In genomic region chr16:4552829-4553550, GRCm38 (mm10) we compare ENCODE assay signal across 8 mouse cellular contexts. TPM values are rescaled to one million over a fixed set of nuclear protein-coding genes. Genes with fewer than 3 reads are reported as not detected.
DNase-seq lines count a peak whose midpoint lies in the region; ATAC-seq and TF ChIP-seq lines count a peak whose summit lies in the region.

No protein-coding gene starts in this region.

- H3K4me2 ChIP-seq in forebrain, embryonic 11.5 days (ENCODE audit: low read depth, low read length, severe bottlenecking): no peak overlapping the region
- no peak overlapping the region for H3K4me2 ChIP-seq in forebrain, embryonic 12.5 days
- peak overlapping the region; percentile 44 for H3K4me2 ChIP-seq in intestine, embryonic 16.5 days (ENCODE audit: low read depth, low read length)
- peak overlapping the region; percentile 1 for H3K4me2 ChIP-seq in stomach, embryonic 14.5 days (replicated peaks; ENCODE audit: low read depth, low read length)

- H3K36me3 ChIP-seq in forebrain, embryonic 11.5 days (ENCODE audit: control insufficient read depth, insufficient read depth, low read length): no peaks in the 10 kb centered on the region; the same call in 1 of the 2 replicates
- peaks cover 33% of the 10 kb centered on the region for H3K36me3 ChIP-seq in forebrain, embryonic 12.5 days (replicated peaks)
- H3K36me3 ChIP-seq in E14TG2a.4 (ENCODE audit: insufficient read depth, low read length): peaks cover 80% of the 10 kb centered on the region
- no peaks in the 10 kb centered on the region for H3K36me3 ChIP-seq in intestine, embryonic 16.5 days (ENCODE audit: control insufficient read depth, insufficient read depth, low read length)
- H3K36me3 ChIP-seq in stomach, embryonic 14.5 days (ENCODE audit: control insufficient read depth, insufficient read depth, low read length): peaks cover 23% of the 10 kb centered on the region

- 76% methylated on average over 6 of the region's 6 CpGs for WGBS in forebrain, embryonic 11.5 days
- WGBS in forebrain, embryonic 12.5 days: 72% methylated on average over 6 of the region's 6 CpGs
- 18% methylated on average over 6 of the region's 6 CpGs for WGBS in intestine, embryonic 16.5 days
- 16% methylated on average over 6 of the region's 6 CpGs for WGBS in stomach, embryonic 14.5 days

- H3K4me1 ChIP-seq in forebrain, embryonic 11.5 days (replicated peaks; ENCODE audit: control insufficient read depth, insufficient read depth, low read length): peaks cover 4% of the 10 kb centered on the region; the same call in 1 of the 2 replicates
- H3K4me1 ChIP-seq in forebrain, embryonic 12.5 days: peaks cover 23% of the 10 kb centered on the region
- H3K4me1 ChIP-seq in E14TG2a.4 (replicated peaks; ENCODE audit: low read depth, low read length): peaks cover 82% of the 10 kb centered on the region
- peaks cover 47% of the 10 kb centered on the region for H3K4me1 ChIP-seq in intestine, embryonic 16.5 days (ENCODE audit: control insufficient read depth, insufficient read depth, low read length)
- H3K4me1 ChIP-seq in stomach, embryonic 14.5 days (ENCODE audit: control insufficient read depth, insufficient read depth, low read length): peaks cover 35% of the 10 kb centered on the region

- no peak overlapping the region for H3K4me3 ChIP-seq in forebrain, embryonic 11.5 days (ENCODE audit: low read depth, low read length)
- H3K4me3 ChIP-seq in forebrain, embryonic 12.5 days (replicated peaks): no peak overlapping the region
- H3K4me3 ChIP-seq in E14TG2a.4 (replicated peaks; ENCODE audit: low read length): peak overlapping the region; percentile 43
- 0 out of 2 replicates have a peak overlapping the region, but pooled peaks have one; percentile 3 for H3K4me3 ChIP-seq in intestine, embryonic 16.5 days (ENCODE audit: low read length)
- H3K4me3 ChIP-seq in stomach, embryonic 14.5 days (ENCODE audit: low read depth, low read length): no peak overlapping the region

- ATAC-seq in forebrain, embryonic 11.5 days (replicated peaks; ENCODE audit: low FRiP score): no peak
- ATAC-seq in forebrain, embryonic 12.5 days (ENCODE audit: low FRiP score): no peak
- ATAC-seq in intestine, embryonic 16.5 days: peak; percentile 42
- peak; percentile 76 for ATAC-seq in stomach, embryonic 14.5 days (ENCODE audit: insufficient number of reproducible peaks, insufficient read depth, low FRiP score, low read depth)

- intact Hi-C loops in gastrocnemius, postnatal 14 days (cut with DNase I; ENCODE audit: low total_unique reads): loop anchor here (5.0 kb wide), 1 partner anchor 54 kb away; no protein-coding TSS in a partner anchor

- no peaks in the 10 kb centered on the region for H3K27me3 ChIP-seq in forebrain, embryonic 11.5 days (ENCODE audit: control insufficient read depth, insufficient read depth, low read length)
- H3K27me3 ChIP-seq in forebrain, embryonic 12.5 days: no peaks in the 10 kb centered on the region
- no peaks in the 10 kb centered on the region for H3K27me3 ChIP-seq in E14TG2a.4 (ENCODE audit: insufficient read depth, low read length)
- no peaks in the 10 kb centered on the region for H3K27me3 ChIP-seq in intestine, embryonic 16.5 days (replicated peaks; ENCODE audit: control insufficient read depth, insufficient read depth, low read length)
- H3K27me3 ChIP-seq in stomach, embryonic 14.5 days (ENCODE audit: control insufficient read depth, insufficient read depth, low read length): no peaks in the 10 kb centered on the region

- H3K27ac ChIP-seq in forebrain, embryonic 11.5 days (ENCODE audit: low read depth, low read length): no peak overlapping the region
- H3K27ac ChIP-seq in forebrain, embryonic 12.5 days: no peak overlapping the region
- peak overlapping the region; percentile 92 for H3K27ac ChIP-seq in intestine, embryonic 16.5 days (ENCODE audit: low read length)
- H3K27ac ChIP-seq in stomach, embryonic 14.5 days (ENCODE audit: low read length): peak overlapping the region; percentile 90

- H3K9me3 ChIP-seq in forebrain, embryonic 11.5 days (ENCODE audit: control insufficient read depth, low read length): no peaks in the 10 kb centered on the region
- no peaks in the 10 kb centered on the region for H3K9me3 ChIP-seq in forebrain, embryonic 12.5 days
- no peaks in the 10 kb centered on the region for H3K9me3 ChIP-seq in E14TG2a.4 (ENCODE audit: low read length)
- no peaks in the 10 kb centered on the region for H3K9me3 ChIP-seq in intestine, embryonic 16.5 days (ENCODE audit: control insufficient read depth, low read length)
- no peaks in the 10 kb centered on the region for H3K9me3 ChIP-seq in stomach, embryonic 14.5 days (ENCODE audit: control insufficient read depth, low read depth, low read length)

- peak; percentile 66 for DNase-seq in forebrain, embryonic 11.5 days (ENCODE audit: low spot score)
- DNase-seq in gastrocnemius, postnatal 14 days: peak; percentile 72
- no peak for DNase-seq in adrenal gland, postnatal 4 days (ENCODE audit: low spot score in 2 of 2)
- no peak for DNase-seq in frontal cortex, postnatal 14 days (ENCODE audit: low spot score in 2 of 2)

- TF ChIP-seq CTCF in E14TG2a.4 (conservative IDR thresholded peaks at IDR 0.05; ENCODE audit: low read length): no peak

- no peak overlapping the region for H3K9ac ChIP-seq in forebrain, embryonic 11.5 days (ENCODE audit: low read length)
- H3K9ac ChIP-seq in forebrain, embryonic 12.5 days: no peak overlapping the region
- peak overlapping the region; percentile 55 for H3K9ac ChIP-seq in intestine, embryonic 16.5 days (ENCODE audit: low read depth, low read length)
- no peak overlapping the region for H3K9ac ChIP-seq in stomach, embryonic 14.5 days (replicated peaks; ENCODE audit: low read depth, low read length)

RNA-seq across cellular contexts. Expression of gene Tfap4, which starts 6.7 kb away (rescaled TPM):
- polyA plus RNA-seq in forebrain, embryonic 11.5 days (2014; fragmentation: Nextera tagmentation; extraction: Ambion mirVana): 27.7 and 28.6 TPM in 2 replicates
- polyA plus RNA-seq in forebrain, embryonic 12.5 days (2016; fragmentation: Nextera tagmentation; extraction: Ambion mirVana): 20.9 and 22.6 TPM in 2 replicates
- 1 to 10 TPM; 4.1 to 4.4 TPM for total RNA-seq in gastrocnemius, postnatal 14 days (2021)
- 23.0 and 26.5 TPM in 2 replicates for polyA plus RNA-seq in intestine, embryonic 16.5 days (2015; fragmentation: Nextera tagmentation; extraction: Ambion mirVana)
- polyA plus RNA-seq in stomach, embryonic 14.5 days (2014; fragmentation: Nextera tagmentation; extraction: Ambion mirVana): 24.9 and 25.7 TPM in 2 replicates
- total RNA-seq in adrenal gland, postnatal 4 days (2021): 10 to 100 TPM; 16.6 to 19.2 TPM

RNA-seq across cellular contexts. Expression of gene Srl, which starts 11.4 kb away (rescaled TPM):
- 23.3 and 23.7 TPM in 2 replicates for polyA plus RNA-seq in forebrain, embryonic 11.5 days (2014; fragmentation: Nextera tagmentation; extraction: Ambion mirVana)
- polyA plus RNA-seq in forebrain, embryonic 12.5 days (2016; fragmentation: Nextera tagmentation; extraction: Ambion mirVana): 27.6 and 30.7 TPM in 2 replicates
- total RNA-seq in gastrocnemius, postnatal 14 days (2021): 1,000 to 10,000 TPM; 1,512 to 1,606 TPM
- 8.0 and 8.5 TPM in 2 replicates for polyA plus RNA-seq in intestine, embryonic 16.5 days (2015; fragmentation: Nextera tagmentation; extraction: Ambion mirVana)
- 10.5 and 13.8 TPM in 2 replicates for polyA plus RNA-seq in stomach, embryonic 14.5 days (2014; fragmentation: Nextera tagmentation; extraction: Ambion mirVana)
- total RNA-seq in adrenal gland, postnatal 4 days (2021): 10 to 100 TPM; 21.8 to 42.0 TPM

RNA-seq across cellular contexts. Expression of gene Glis2, which starts 41.5 kb away (rescaled TPM):
- polyA plus RNA-seq in forebrain, embryonic 11.5 days (2014; fragmentation: Nextera tagmentation; extraction: Ambion mirVana): 31.3 and 34.5 TPM in 2 replicates
- polyA plus RNA-seq in forebrain, embryonic 12.5 days (2016; fragmentation: Nextera tagmentation; extraction: Ambion mirVana): 22.0 and 26.6 TPM in 2 replicates
- total RNA-seq in gastrocnemius, postnatal 14 days (2021): 10 to 100 TPM; 11.8 to 15.2 TPM
- polyA plus RNA-seq in intestine, embryonic 16.5 days (2015; fragmentation: Nextera tagmentation; extraction: Ambion mirVana): 14.5 and 18.1 TPM in 2 replicates
- polyA plus RNA-seq in stomach, embryonic 14.5 days (2014; fragmentation: Nextera tagmentation; extraction: Ambion mirVana): 31.0 and 34.7 TPM in 2 replicates
- 10 to 100 TPM; 66.0 to 77.7 TPM for total RNA-seq in adrenal gland, postnatal 4 days (2021)

Comparison
In these comparisons a context has a peak if more than half of its experiments do, and no peak if none do; other contexts are left out.
1. ATAC-seq: peak in intestine, embryonic 16.5 days (single experiment) and stomach, embryonic 14.5 days (single experiment); none in forebrain, embryonic 11.5 days (single experiment) and forebrain, embryonic 12.5 days (single experiment).
2. DNase-seq: peak in forebrain, embryonic 11.5 days (single experiment) and gastrocnemius, postnatal 14 days (single experiment); none in adrenal gland, postnatal 4 days (0 of 2) and frontal cortex, postnatal 14 days (0 of 2).
3. H3K27ac ChIP-seq: peak in intestine, embryonic 16.5 days (single experiment) and stomach, embryonic 14.5 days (single experiment); none in forebrain, embryonic 11.5 days (single experiment) and forebrain, embryonic 12.5 days (single experiment).
4. H3K4me2 ChIP-seq: peak in intestine, embryonic 16.5 days (single experiment) and stomach, embryonic 14.5 days (single experiment); none in forebrain, embryonic 11.5 days (single experiment) and forebrain, embryonic 12.5 days (single experiment).
5. H3K4me3 ChIP-seq: peak in E14TG2a.4 (single experiment) and intestine, embryonic 16.5 days (single experiment); none in forebrain, embryonic 11.5 days (single experiment), forebrain, embryonic 12.5 days (single experiment) and stomach, embryonic 14.5 days (single experiment).